Mouse (Mus musculus): ENCODE results near the gene Pik3r1. TPM values are rescaled to one million over a fixed set of nuclear protein-coding genes. Genes with fewer than 3 reads are reported as not detected.

Gene Pik3r1
- polyA plus RNA-seq, 1 experiment from 2014 or later, result 44.4 TPM

GRCm38 (mm10) chr13:101798522-101798921, 30.5 kb upstream of the Pik3r1 start:
- Histone ChIP-seq H3K27me3 (peaks cover 21% of the 10 kb centered on the region), H3K36me3 (no peaks in the 10 kb centered on the region), H3K9me3 (no peaks in the 10 kb centered on the region; the same call in 1 of the 2 replicates), H3K27ac (no peak overlapping the region), H3K4me3 (no peak overlapping the region), H3K4me1 (peaks cover 8% of the 10 kb centered on the region; the same call in 1 of the 2 replicates), H3K9ac (no peak overlapping the region), H3K4me2 (replicated peaks) (no peak overlapping the region)
- ATAC-seq (ENCODE audit: low FRiP score, low read depth), result no peak
- 87% methylated on average over 4 of the region's 4 CpGs for WGBS

- H3K9ac ChIP-seq, result no peak overlapping the region
- no peak overlapping the region for H3K4me3 ChIP-seq
- no peak overlapping the region for H3K4me2 ChIP-seq (replicated peaks)
- H3K27me3 ChIP-seq, result peaks cover 21% of the 10 kb centered on the region
- ATAC-seq (ENCODE audit: low FRiP score, low read depth), result no peak
- no peaks in the 10 kb centered on the region; the same call in 1 of the 2 replicates for H3K9me3 ChIP-seq
- H3K36me3 ChIP-seq, result no peaks in the 10 kb centered on the region
- 68% methylated on average over 6 of the region's 6 CpGs for WGBS
- H3K4me1 ChIP-seq, result peaks cover 8% of the 10 kb centered on the region; the same call in 1 of the 2 replicates
- H3K27ac ChIP-seq, result no peak overlapping the region
These were observed 29.0 kb upstream of the Pik3r1 start for GRCm38 (mm10) chr13:101796983-101797382.

- Histone ChIP-seq H3K27me3 (no peaks in the 10 kb centered on the region), H3K27ac (no peak overlapping the region), H3K4me2 (replicated peaks) (no peak overlapping the region), H3K4me1 (no peaks in the 10 kb centered on the region), H3K9ac (no peak overlapping the region), H3K36me3 (no peaks in the 10 kb centered on the region), H3K9me3 (no peaks in the 10 kb centered on the region), H3K4me3 (no peak overlapping the region)
- WGBS, result 89% methylated on average over 3 of the region's 4 CpGs
- ATAC-seq (ENCODE audit: low FRiP score, low read depth), result no peak
These were observed 17.7 kb upstream of the Pik3r1 start for GRCm38 (mm10) chr13:101785705-101786104.

DNA sequence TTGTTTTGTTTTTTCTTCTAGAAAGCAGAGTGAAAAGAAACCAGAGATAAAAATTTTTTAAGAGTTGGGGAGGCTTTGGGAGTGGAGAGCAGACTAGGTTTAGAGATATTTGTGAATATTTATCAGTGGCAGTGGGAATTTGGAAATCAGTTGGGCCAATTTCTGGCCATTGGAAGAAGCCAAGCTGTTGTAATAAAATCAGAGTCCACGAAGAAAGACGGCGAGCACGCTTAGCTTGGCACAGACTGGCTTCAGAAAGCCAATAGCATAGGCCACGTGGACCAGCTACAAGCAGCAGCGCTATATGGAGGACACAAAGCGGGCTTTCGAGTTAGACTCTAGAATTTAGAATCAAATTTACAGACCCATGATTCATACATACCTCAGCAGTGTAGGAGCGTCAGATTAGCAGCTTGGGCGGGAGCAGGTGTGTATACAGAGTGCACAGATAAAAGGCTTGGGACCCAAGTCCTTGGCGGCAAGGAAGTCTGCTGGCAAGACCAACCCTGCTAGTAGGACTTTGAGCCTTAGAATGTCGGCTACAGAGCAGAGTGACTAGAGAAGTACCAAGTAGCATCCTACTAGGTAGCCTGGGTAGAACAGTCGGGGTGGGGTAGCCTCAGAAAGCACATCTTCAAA, 16.8 kb upstream of the Pik3r1 start:
- no peak for ATAC-seq (ENCODE audit: low FRiP score, low read depth)
- H3K9ac ChIP-seq, result no peak overlapping the region
- WGBS, result 95% methylated on average over 13 of the region's 13 CpGs

GRCm38 (mm10) chr13:101779011-101779410, 11.0 kb upstream of the Pik3r1 start:
- Histone ChIP-seq H3K27ac (no peak overlapping the region), H3K4me1 (no peaks in the 10 kb centered on the region), H3K9ac (no peak overlapping the region), H3K4me2 (replicated peaks) (no peak overlapping the region), H3K4me3 (no peak overlapping the region), H3K9me3 (no peaks in the 10 kb centered on the region), H3K36me3 (no peaks in the 10 kb centered on the region), H3K27me3 (no peaks in the 10 kb centered on the region; the same call in 1 of the 2 replicates)
- 89% methylated on average over 4 of the region's 4 CpGs for WGBS
- no peak for ATAC-seq (ENCODE audit: low FRiP score, low read depth)

More for the DNA sequence above, 16.8 kb upstream of the Pik3r1 start:
- H3K27me3 ChIP-seq, result no peaks in the 10 kb centered on the region
- no peak overlapping the region for H3K4me3 ChIP-seq
- no peak overlapping the region for H3K27ac ChIP-seq
- no peak overlapping the region for H3K4me2 ChIP-seq (replicated peaks)
- no peaks in the 10 kb centered on the region for H3K4me1 ChIP-seq
- H3K9me3 ChIP-seq, result no peaks in the 10 kb centered on the region
- H3K36me3 ChIP-seq, result no peaks in the 10 kb centered on the region

DNA sequence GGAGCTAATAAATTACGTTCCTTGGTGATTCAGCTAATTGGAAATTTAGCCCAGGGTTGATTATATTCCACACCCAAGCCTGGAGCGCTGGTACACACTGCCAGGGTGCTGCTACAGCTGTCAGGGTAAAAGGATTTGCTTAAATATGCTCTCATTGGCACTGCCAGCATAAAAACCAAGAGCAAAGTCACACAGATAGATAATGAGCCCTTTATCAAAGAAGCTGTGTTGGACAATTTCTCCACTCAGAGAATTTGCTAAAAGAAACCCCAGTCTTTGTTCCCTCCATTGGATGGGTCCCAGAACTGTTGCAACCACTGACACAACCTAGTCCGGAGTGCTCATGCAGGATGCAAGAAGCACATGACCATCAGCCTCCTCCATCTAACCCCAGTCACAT, 9.8 kb upstream of the Pik3r1 start:
- Histone ChIP-seq H3K4me3 (no peak overlapping the region), H3K9ac (no peak overlapping the region), H3K4me2 (replicated peaks) (no peak overlapping the region), H3K4me1 (no peaks in the 10 kb centered on the region), H3K27me3 (no peaks in the 10 kb centered on the region; the same call in 1 of the 2 replicates), H3K27ac (no peak overlapping the region), H3K9me3 (no peaks in the 10 kb centered on the region), H3K36me3 (no peaks in the 10 kb centered on the region)
- 76% methylated on average over 3 of the region's 3 CpGs for WGBS
- no peak for ATAC-seq (ENCODE audit: low FRiP score, low read depth)

DNA sequence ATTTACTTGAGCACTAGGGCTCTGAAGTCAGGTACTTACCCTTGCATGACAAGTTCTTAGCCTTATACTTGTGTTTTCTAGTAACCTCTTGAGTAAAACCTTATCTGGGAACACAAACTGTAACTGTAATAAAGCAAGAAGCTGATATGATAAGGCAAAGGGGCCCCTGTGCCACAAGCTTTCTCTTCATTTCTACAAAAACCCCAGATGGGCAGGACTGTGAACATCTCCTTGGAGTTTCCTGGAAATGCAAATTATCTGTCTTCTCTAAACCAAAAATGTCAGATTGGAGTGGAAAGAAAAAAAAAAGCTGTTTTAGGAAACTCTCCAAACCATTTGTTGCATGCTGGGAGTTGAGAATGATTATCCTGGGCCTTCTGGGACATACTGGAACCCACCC, 3.1 kb upstream of the Pik3r1 start:
- Histone ChIP-seq H3K27me3 (no peaks in the 10 kb centered on the region; the same call in 1 of the 2 replicates), H3K9me3 (no peaks in the 10 kb centered on the region), H3K4me1 (peaks cover 6% of the 10 kb centered on the region), H3K27ac (no peak overlapping the region), H3K4me3 (no peak overlapping the region), H3K4me2 (replicated peaks) (no peak overlapping the region), H3K36me3 (no peaks in the 10 kb centered on the region), H3K9ac (no peak overlapping the region)
- ATAC-seq (ENCODE audit: low FRiP score, low read depth), result no peak

DNA sequence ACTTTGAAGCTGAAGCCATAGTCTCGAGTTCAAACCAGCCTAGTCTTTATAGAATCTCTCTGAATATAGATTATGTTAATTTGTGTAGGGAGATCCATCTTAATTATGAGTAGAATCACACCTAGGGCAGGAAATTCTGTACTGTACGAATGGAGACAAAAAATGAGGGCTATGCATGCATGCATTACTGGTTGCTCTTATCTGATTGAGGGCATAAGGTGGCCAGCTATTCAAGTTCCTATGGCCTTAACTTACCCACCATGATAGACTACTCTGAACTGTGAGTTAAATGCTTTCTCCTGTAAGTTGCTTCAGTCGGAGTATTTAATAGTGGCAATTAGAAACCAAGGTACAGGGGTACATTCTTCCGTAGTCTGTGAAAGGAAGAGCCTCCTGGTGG, 1.9 kb upstream of the Pik3r1 start:
- Histone ChIP-seq H3K4me1 (peaks cover 17% of the 10 kb centered on the region), H3K4me2 (replicated peaks) (no peak overlapping the region), H3K4me3 (no peak overlapping the region), H3K9me3 (no peaks in the 10 kb centered on the region), H3K9ac (no peak overlapping the region), H3K27ac (no peak overlapping the region), H3K27me3 (no peaks in the 10 kb centered on the region; the same call in 1 of the 2 replicates), H3K36me3 (no peaks in the 10 kb centered on the region)
- no peak for ATAC-seq (ENCODE audit: low FRiP score, low read depth)
- 80% methylated on average over 4 of the region's 4 CpGs for WGBS

GRCm38 (mm10) chr13:101768630-101768991, 594 bp upstream of the Pik3r1 start:
- H3K27ac ChIP-seq, result peak overlapping the region; percentile 95
- peak overlapping the region; percentile 78 for H3K4me2 ChIP-seq (replicated peaks)
- peaks cover 28% of the 10 kb centered on the region for H3K4me1 ChIP-seq
- ATAC-seq (ENCODE audit: low FRiP score, low read depth), result peak; percentile 9; the same call in 1 of the 2 replicates
- under 1% methylated on average over 17 of the region's 17 CpGs for WGBS
- no peaks in the 10 kb centered on the region for H3K9me3 ChIP-seq
- H3K4me3 ChIP-seq, result peak overlapping the region; percentile 81
- H3K27me3 ChIP-seq, result peaks cover 4% of the 10 kb centered on the region; the same call in 1 of the 2 replicates
- peak overlapping the region; percentile 72 for H3K9ac ChIP-seq
- H3K36me3 ChIP-seq, result no peaks in the 10 kb centered on the region

- H3K4me1 ChIP-seq, result peaks cover 36% of the 10 kb centered on the region
- H3K4me3 ChIP-seq, result peak overlapping the region; percentile 81
- peak overlapping the region; percentile 92 for H3K9ac ChIP-seq
- peaks cover 6% of the 10 kb centered on the region; the same call in 1 of the 2 replicates for H3K27me3 ChIP-seq
- no peaks in the 10 kb centered on the region for H3K9me3 ChIP-seq
- peak; percentile 19 for ATAC-seq (ENCODE audit: low FRiP score, low read depth)
- no peaks in the 10 kb centered on the region for H3K36me3 ChIP-seq
- under 1% methylated on average over 60 of the region's 60 CpGs for WGBS
- peak overlapping the region; percentile 95 for H3K27ac ChIP-seq
- peak overlapping the region; percentile 78 for H3K4me2 ChIP-seq (replicated peaks)
These were observed 806 bp downstream of the Pik3r1 start for GRCm38 (mm10) chr13:101767013-101767808.

DNA sequence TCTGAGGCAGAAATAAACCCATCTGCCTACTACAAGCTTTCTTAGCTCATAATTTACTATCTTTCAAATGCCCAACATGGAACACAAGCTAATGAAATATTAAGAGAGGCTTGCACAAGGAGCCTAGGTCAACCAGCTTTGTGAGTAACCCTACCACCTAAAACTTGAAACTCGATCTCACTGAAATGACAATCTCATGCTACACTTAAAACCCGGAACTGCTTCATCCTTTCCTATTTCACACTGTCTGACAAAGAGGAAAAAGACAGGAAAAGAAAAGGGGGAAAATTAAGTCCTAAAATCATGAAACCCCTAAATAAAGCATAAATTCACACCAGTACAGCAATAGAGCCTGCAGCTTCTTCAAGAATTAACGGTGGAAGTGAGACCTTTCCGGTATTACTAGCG, 1.4 kb downstream of the Pik3r1 start:
- Histone ChIP-seq H3K4me1 (peaks cover 37% of the 10 kb centered on the region), H3K9ac (peak overlapping the region; percentile 92), H3K27me3 (peaks cover 8% of the 10 kb centered on the region; the same call in 1 of the 2 replicates), H3K27ac (peak overlapping the region; percentile 95; the same call in 1 of the 2 replicates), H3K4me2 (replicated peaks) (peak overlapping the region; percentile 78), H3K36me3 (no peaks in the 10 kb centered on the region), H3K4me3 (peak overlapping the region; percentile 81), H3K9me3 (no peaks in the 10 kb centered on the region)
- ATAC-seq (ENCODE audit: low FRiP score, low read depth), result no peak
- WGBS, result 0% methylated on average over 5 of the region's 5 CpGs

GRCm38 (mm10) chr13:101765976-101766375, 2.0 kb downstream of the Pik3r1 start:
- Histone ChIP-seq H3K4me2 (replicated peaks) (peak overlapping the region; percentile 78), H3K27ac (no peak overlapping the region), H3K27me3 (peaks cover 12% of the 10 kb centered on the region; the same call in 1 of the 2 replicates), H3K9me3 (no peaks in the 10 kb centered on the region), H3K4me1 (peaks cover 44% of the 10 kb centered on the region), H3K9ac (peak overlapping the region; percentile 92), H3K36me3 (no peaks in the 10 kb centered on the region), H3K4me3 (peak overlapping the region; percentile 81)
- ATAC-seq (ENCODE audit: low FRiP score, low read depth), result no peak
- WGBS, result 22% methylated on average over 3 of the region's 3 CpGs

Measured in limb, embryonic 13.5 days (tissue).